Mouse (Mus musculus): ENCODE data around the gene 2210016L21Rik. TPM values are rescaled to one million over a fixed set of nuclear protein-coding genes. Genes with fewer than 3 reads are reported as not detected.
"Not testable (repeated sequence)": the region's sequence is repeated elsewhere in the genome, so short reads cannot be mapped to it uniquely, and the experiment has no call there.

The 2210016L21Rik gene
- polyA plus RNA-seq, 1 experiment from 2014 or later, result 50.7 TPM

GRCm38 (mm10) chr5:114913686-114914085 is 28.3 kb upstream of the 2210016L21Rik start:
- no peaks in the 10 kb centered on the region for H3K4me1 ChIP-seq (ENCODE audit: control insufficient read depth, insufficient read depth, low read length)
- H3K9me3 ChIP-seq (replicated peaks; ENCODE audit: control insufficient read depth, low read length), result no peaks in the 10 kb centered on the region
- DNase-seq (ENCODE audit: low spot score), result no peak
- H3K27me3 ChIP-seq (ENCODE audit: control insufficient read depth, insufficient read depth, low read length), result no peaks in the 10 kb centered on the region
- H3K27ac ChIP-seq (replicated peaks; ENCODE audit: low read depth, low read length), result no peak overlapping the region
- H3K36me3 ChIP-seq (replicated peaks; ENCODE audit: control insufficient read depth, insufficient read depth, low read depth, low read length), result no peaks in the 10 kb centered on the region
- H3K4me3 ChIP-seq (ENCODE audit: low read depth, low read length), result no peak overlapping the region
- H3K9ac ChIP-seq (replicated peaks; ENCODE audit: low read length), result no peak overlapping the region
- 70% methylated on average over 4 of the region's 4 CpGs for WGBS
- ATAC-seq (replicated peaks; ENCODE audit: insufficient number of reproducible peaks, low FRiP score, low TSS enrichment, low read depth), result no peak
- H3K4me2 ChIP-seq (ENCODE audit: low read depth, low read length), result no peak overlapping the region

GRCm38 (mm10) chr5:114914855-114915254 is 27.1 kb upstream of the 2210016L21Rik start:
- Histone ChIP-seq H3K36me3 (replicated peaks; ENCODE audit: control insufficient read depth, insufficient read depth, low read depth, low read length) (no peaks in the 10 kb centered on the region), H3K27ac (replicated peaks; ENCODE audit: low read depth, low read length) (no peak overlapping the region), H3K9me3 (replicated peaks; ENCODE audit: control insufficient read depth, low read length) (no peaks in the 10 kb centered on the region), H3K27me3 (ENCODE audit: control insufficient read depth, insufficient read depth, low read length) (no peaks in the 10 kb centered on the region), H3K4me1 (ENCODE audit: control insufficient read depth, insufficient read depth, low read length) (no peaks in the 10 kb centered on the region), H3K9ac (replicated peaks; ENCODE audit: low read length) (no peak overlapping the region), H3K4me2 (ENCODE audit: low read depth, low read length) (no peak overlapping the region), H3K4me3 (ENCODE audit: low read depth, low read length) (no peak overlapping the region)
- 0 out of 2 replicates have a peak, but pooled peaks have one; percentile 9 for ATAC-seq (replicated peaks; ENCODE audit: insufficient number of reproducible peaks, low FRiP score, low TSS enrichment, low read depth)
- 73% methylated on average over 8 of the region's 8 CpGs for WGBS
- DNase-seq (ENCODE audit: low spot score), result no peak

DNA sequence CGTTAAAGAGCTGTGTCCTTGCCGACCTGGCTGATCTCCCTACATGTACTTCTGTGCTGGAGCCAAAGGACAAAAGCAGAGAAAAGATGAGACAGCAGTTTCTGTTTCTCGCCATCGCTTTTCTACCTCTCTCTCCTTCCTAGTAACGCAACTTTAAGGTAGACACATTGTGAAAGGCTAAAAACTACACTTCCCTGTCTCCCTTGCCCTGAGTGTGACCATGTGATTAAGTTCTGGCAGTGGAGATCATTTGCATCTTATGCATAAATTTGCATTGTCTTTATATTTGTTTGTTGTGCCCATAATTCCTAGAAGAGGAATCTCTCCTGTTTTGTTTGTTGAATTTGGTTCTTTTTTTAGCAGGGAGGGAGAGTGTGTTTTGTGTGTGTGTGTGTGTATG is 26.1 kb upstream of the 2210016L21Rik start:
- 83% methylated on average over 5 of the region's 5 CpGs for WGBS
- DNase-seq (ENCODE audit: low spot score), result no peak
- H3K4me2 ChIP-seq (ENCODE audit: low read depth, low read length), result no peak overlapping the region
- ATAC-seq (replicated peaks; ENCODE audit: insufficient number of reproducible peaks, low FRiP score, low TSS enrichment, low read depth), result no peak
- H3K4me1 ChIP-seq (ENCODE audit: control insufficient read depth, insufficient read depth, low read length), result no peaks in the 10 kb centered on the region
- H3K9me3 ChIP-seq (replicated peaks; ENCODE audit: control insufficient read depth, low read length), result no peaks in the 10 kb centered on the region
- no peaks in the 10 kb centered on the region for H3K36me3 ChIP-seq (replicated peaks; ENCODE audit: control insufficient read depth, insufficient read depth, low read depth, low read length)
- H3K9ac ChIP-seq (replicated peaks; ENCODE audit: low read length), result no peak overlapping the region
- H3K27ac ChIP-seq (replicated peaks; ENCODE audit: low read depth, low read length), result no peak overlapping the region
- no peaks in the 10 kb centered on the region for H3K27me3 ChIP-seq (ENCODE audit: control insufficient read depth, insufficient read depth, low read length)
- H3K4me3 ChIP-seq (ENCODE audit: low read depth, low read length), result no peak overlapping the region

- no peaks in the 10 kb centered on the region for H3K9me3 ChIP-seq (replicated peaks; ENCODE audit: control insufficient read depth, low read length)
- ATAC-seq (replicated peaks; ENCODE audit: insufficient number of reproducible peaks, low FRiP score, low TSS enrichment, low read depth) (no peak), DNase-seq (ENCODE audit: low spot score) (no peak)
- H3K27ac ChIP-seq (replicated peaks; ENCODE audit: low read depth, low read length), result no peak overlapping the region
- no peaks in the 10 kb centered on the region for H3K4me1 ChIP-seq (ENCODE audit: control insufficient read depth, insufficient read depth, low read length)
- H3K9ac ChIP-seq (replicated peaks; ENCODE audit: low read length), result no peak overlapping the region
- H3K4me3 ChIP-seq (ENCODE audit: low read depth, low read length), result no peak overlapping the region
- 92% methylated on average over 4 of the region's 4 CpGs for WGBS
- no peak overlapping the region for H3K4me2 ChIP-seq (ENCODE audit: low read depth, low read length)
- H3K36me3 ChIP-seq (replicated peaks; ENCODE audit: control insufficient read depth, insufficient read depth, low read depth, low read length), result no peaks in the 10 kb centered on the region
- no peaks in the 10 kb centered on the region for H3K27me3 ChIP-seq (ENCODE audit: control insufficient read depth, insufficient read depth, low read length)
These were observed 25.2 kb upstream of the 2210016L21Rik start for GRCm38 (mm10) chr5:114916777-114917176.

DNA sequence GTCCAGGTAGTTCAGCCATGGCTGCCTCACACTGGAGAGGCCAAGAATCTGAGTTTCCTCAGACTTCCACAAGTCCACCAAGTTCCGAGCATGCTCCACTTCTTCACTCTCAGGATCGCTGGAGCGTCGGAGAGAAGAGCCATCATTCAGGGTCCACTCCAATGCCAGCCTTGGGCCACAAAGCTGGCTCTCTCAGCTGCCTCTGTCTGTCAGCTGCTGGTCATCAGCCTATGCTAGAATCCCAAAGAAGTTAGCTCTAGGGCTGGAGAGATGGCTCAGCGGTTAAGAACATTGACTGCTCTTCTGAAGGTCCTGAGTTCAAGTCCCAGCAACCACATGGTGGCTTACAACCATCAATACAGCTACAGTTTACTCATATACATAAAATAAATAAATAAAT is 24.6 kb upstream of the 2210016L21Rik start:
- WGBS, result 90% methylated on average over 5 of the region's 5 CpGs
- H3K4me3 ChIP-seq (ENCODE audit: low read depth, low read length); H3K4me2 ChIP-seq (ENCODE audit: low read depth, low read length); ATAC-seq (replicated peaks; ENCODE audit: insufficient number of reproducible peaks, low FRiP score, low TSS enrichment, low read depth); H3K36me3 ChIP-seq (replicated peaks; ENCODE audit: control insufficient read depth, insufficient read depth, low read depth, low read length); DNase-seq (ENCODE audit: low spot score); H3K9me3 ChIP-seq (replicated peaks; ENCODE audit: control insufficient read depth, low read length); H3K9ac ChIP-seq (replicated peaks; ENCODE audit: low read length); H3K27ac ChIP-seq (replicated peaks; ENCODE audit: low read depth, low read length); H3K27me3 ChIP-seq (ENCODE audit: control insufficient read depth, insufficient read depth, low read length); H3K4me1 ChIP-seq (ENCODE audit: control insufficient read depth, insufficient read depth, low read length): not testable (repeated sequence)

DNA sequence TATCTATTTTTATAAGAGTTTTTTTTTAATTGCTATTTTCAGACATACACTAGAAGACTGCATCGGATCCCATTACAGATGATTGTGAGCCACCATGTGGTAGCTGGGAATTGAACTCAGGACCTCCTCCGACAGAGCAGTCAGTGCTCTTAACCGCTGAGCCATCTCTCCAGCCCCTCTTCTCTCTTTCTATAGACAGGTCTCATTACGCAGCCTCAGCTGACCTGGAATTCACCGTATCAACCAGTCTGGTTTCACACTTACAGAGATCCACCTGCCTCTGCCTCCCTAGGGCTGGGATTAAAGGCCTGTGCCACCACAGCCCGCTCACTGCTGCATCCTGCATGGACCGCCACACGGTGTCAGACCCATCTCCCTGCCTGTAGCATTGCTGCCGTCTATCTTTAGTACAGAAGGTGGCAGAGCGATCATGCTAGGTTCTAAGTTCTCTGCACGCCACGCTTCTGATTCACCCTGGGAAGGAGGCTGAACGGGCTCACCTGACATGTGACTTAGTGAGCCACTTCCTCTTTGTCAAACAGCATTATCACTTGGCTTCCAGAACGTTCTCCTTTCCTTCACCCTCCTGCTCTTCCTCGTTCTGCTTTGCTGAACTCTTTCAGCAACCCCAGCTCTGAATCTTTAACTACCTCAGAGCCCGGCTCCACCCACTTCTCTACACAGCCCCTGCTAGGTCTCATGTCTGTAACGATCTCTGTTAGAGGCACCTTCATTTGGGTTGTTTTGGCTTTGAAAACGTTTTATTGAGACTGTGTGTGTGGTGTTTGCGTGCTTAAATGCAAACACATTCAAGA is 20.2 kb upstream of the 2210016L21Rik start:
- no peaks in the 10 kb centered on the region for H3K9me3 ChIP-seq (replicated peaks; ENCODE audit: control insufficient read depth, low read length)
- 79% methylated on average over 19 of the region's 19 CpGs for WGBS
- H3K27me3 ChIP-seq (ENCODE audit: control insufficient read depth, insufficient read depth, low read length), result no peaks in the 10 kb centered on the region
- no peak overlapping the region for H3K9ac ChIP-seq (replicated peaks; ENCODE audit: low read length)
- no peaks in the 10 kb centered on the region for H3K36me3 ChIP-seq (replicated peaks; ENCODE audit: control insufficient read depth, insufficient read depth, low read depth, low read length)
- no peak overlapping the region for H3K27ac ChIP-seq (replicated peaks; ENCODE audit: low read depth, low read length)
- no peak overlapping the region for H3K4me2 ChIP-seq (ENCODE audit: low read depth, low read length)
- H3K4me1 ChIP-seq (ENCODE audit: control insufficient read depth, insufficient read depth, low read length), result no peaks in the 10 kb centered on the region
- no peak for DNase-seq (ENCODE audit: low spot score)
- no peak overlapping the region for H3K4me3 ChIP-seq (ENCODE audit: low read depth, low read length)
- ATAC-seq (replicated peaks; ENCODE audit: insufficient number of reproducible peaks, low FRiP score, low TSS enrichment, low read depth), result no peak

- Histone ChIP-seq H3K9me3 (replicated peaks; ENCODE audit: control insufficient read depth, low read length) (no peaks in the 10 kb centered on the region), H3K27me3 (ENCODE audit: control insufficient read depth, insufficient read depth, low read length) (no peaks in the 10 kb centered on the region), H3K4me3 (ENCODE audit: low read depth, low read length) (no peak overlapping the region), H3K36me3 (replicated peaks; ENCODE audit: control insufficient read depth, insufficient read depth, low read depth, low read length) (no peaks in the 10 kb centered on the region), H3K4me2 (ENCODE audit: low read depth, low read length) (no peak overlapping the region), H3K9ac (replicated peaks; ENCODE audit: low read length) (no peak overlapping the region), H3K27ac (replicated peaks; ENCODE audit: low read depth, low read length) (no peak overlapping the region), H3K4me1 (ENCODE audit: control insufficient read depth, insufficient read depth, low read length) (no peaks in the 10 kb centered on the region)
- DNase-seq (ENCODE audit: low spot score), result no peak
- no peak for ATAC-seq (replicated peaks; ENCODE audit: insufficient number of reproducible peaks, low FRiP score, low TSS enrichment, low read depth)
- 70% methylated on average over 10 of the region's 10 CpGs for WGBS
These were observed 19.6 kb upstream of the 2210016L21Rik start for GRCm38 (mm10) chr5:114922366-114922731.

- DNase-seq (ENCODE audit: low spot score), result no peak
- Histone ChIP-seq H3K27me3 (ENCODE audit: control insufficient read depth, insufficient read depth, low read length) (no peaks in the 10 kb centered on the region), H3K9me3 (replicated peaks; ENCODE audit: control insufficient read depth, low read length) (no peaks in the 10 kb centered on the region), H3K4me1 (ENCODE audit: control insufficient read depth, insufficient read depth, low read length) (no peaks in the 10 kb centered on the region), H3K27ac (replicated peaks; ENCODE audit: low read depth, low read length) (no peak within 1 kb of the TSS), H3K4me2 (ENCODE audit: low read depth, low read length) (no peak within 1 kb of the TSS), H3K4me3 (ENCODE audit: low read depth, low read length) (no peak within 1 kb of the TSS), H3K36me3 (replicated peaks; ENCODE audit: control insufficient read depth, insufficient read depth, low read depth, low read length) (no peaks in the 10 kb centered on the region), H3K9ac (replicated peaks; ENCODE audit: low read length) (no peak within 1 kb of the TSS)
- no peak for ATAC-seq (replicated peaks; ENCODE audit: insufficient number of reproducible peaks, low FRiP score, low TSS enrichment, low read depth)
- 58% methylated on average over 15 of the region's 15 CpGs for WGBS
These were observed 18.9 kb upstream of the 2210016L21Rik start, which contains the start of gene Oasl1 for GRCm38 (mm10) chr5:114922998-114923473. Oasl1 (plus strand) TSS chr5:114923240.
